Mouse (Mus musculus) liver, embryonic 14.5 days (tissue): ENCODE measurements at regions not wholly inside any gene's neighbourhood (a gene's known extent, or its start where the extent isn't known, plus 50 kb on each side); places are given as distances from the start of the nearest gene placed in this dataset.
"Not testable (repeated sequence)": the region's sequence is repeated elsewhere in the genome, so short reads cannot be mapped to it uniquely, and the experiment has no call there.

Experiments
- ATAC-seq: fragments of 200-750 bp; cut with Nextera tagmentation; 2 replicates; pipeline ENCODE4 v1.8.0; 2017; ENCODE audit warnings: moderate number of reproducible peaks, mild to moderate bottlenecking, moderate library complexity; ENCODE audit not compliant: insufficient read depth
- DNase-seq, 3 experiments: peaks; one replicate each; pipeline ENCODE4 v3.0.0-alpha.2; 2012 to 2013; ENCODE audit warnings: low read depth in 3 of 3, low spot score in 3 of 3
- H3K27ac ChIP-seq: fragments of 300-500 bp; sonication (generic); 2 replicates; pipeline ENCODE4 v1.5.1; 2014; ENCODE audit warnings: moderate library complexity, mild to moderate bottlenecking, control low read depth, inconsistent platforms
- H3K27me3 ChIP-seq: fragments of 300-500 bp; sonication (generic); 2 replicates; pipeline ENCODE4 v1.6.1; 2014; ENCODE audit warnings: mild to moderate bottlenecking, low read length, moderate library complexity; ENCODE audit not compliant: control insufficient read depth, insufficient read depth
- H3K36me3 ChIP-seq: fragments of 300-500 bp; sonication (generic); replicated peaks from 2 replicates; pipeline ENCODE4 v1.6.1; 2014; ENCODE audit warnings: low read depth; ENCODE audit not compliant: control insufficient read depth, insufficient read depth
- H3K4me1 ChIP-seq, 2 experiments: fragments of 200-500 bp in 1 of 2; fragments of 300-500 bp in 1 of 2; sonication (generic) in 1 of 2; replicated peaks; 2 replicates each; pipeline ENCODE4 v1.6.1; 2012 to 2014; ENCODE audit warnings: antibody characterized with exemption in 1 of 2, inconsistent platforms in 1 of 2, low read length in 1 of 2; ENCODE audit not compliant: control insufficient read depth in 2 of 2, insufficient read depth in 2 of 2
- H3K4me2 ChIP-seq: fragments of 300-500 bp; sonication (generic); 2 replicates; pipeline ENCODE4 v1.6.1; 2014; ENCODE audit warnings: low read depth, mild to moderate bottlenecking, control low read depth, moderate library complexity
- H3K4me3 ChIP-seq, 2 experiments: fragments of 200-500 bp in 1 of 2; fragments of 300-500 bp in 1 of 2; sonication (generic) in 1 of 2; 2 replicates each; pipeline ENCODE4 v1.5.1; 2012 to 2014; ENCODE audit warnings: low read depth in 2 of 2, low read length in 2 of 2, mild to moderate bottlenecking in 2 of 2, control low read depth in 1 of 2, inconsistent platforms in 1 of 2, moderate library complexity in 1 of 2; ENCODE audit not compliant: insufficient read depth in 1 of 2
- H3K9ac ChIP-seq: fragments of 300-500 bp; sonication (generic); replicated peaks from 2 replicates; pipeline ENCODE4 v1.6.1; 2014; ENCODE audit warnings: mild to moderate bottlenecking, control low read depth, moderate library complexity
- H3K9me3 ChIP-seq: fragments of 300-500 bp; sonication (generic); 2 replicates; pipeline ENCODE4 v1.6.1; 2016; ENCODE audit warnings: low read length, mixed read lengths; ENCODE audit not compliant: control insufficient read depth
- CTCF ChIP-seq: IDR thresholded peaks from 2 replicates; pipeline ENCODE4 v1.5.1; 2016; ENCODE audit warnings: antibody characterized with exemption, low read depth, control low read depth
- EP300 ChIP-seq: IDR thresholded peaks from 2 replicates; pipeline ENCODE4 v1.6.1; 2016; ENCODE audit warnings: antibody characterized with exemption, low read depth
- WGBS: fragments of 180-500 bp; shearing (Covaris S2); extraction: QIAGEN DNeasy Blood & Tissue Kit; methylation state at CpG from one replicate; pipeline ENCODE4 v1.1.7; 2014; ENCODE audit not compliant: insufficient replicate concordance; 5-methylcytosine and 5-hydroxymethylcytosine counted together

DNA sequence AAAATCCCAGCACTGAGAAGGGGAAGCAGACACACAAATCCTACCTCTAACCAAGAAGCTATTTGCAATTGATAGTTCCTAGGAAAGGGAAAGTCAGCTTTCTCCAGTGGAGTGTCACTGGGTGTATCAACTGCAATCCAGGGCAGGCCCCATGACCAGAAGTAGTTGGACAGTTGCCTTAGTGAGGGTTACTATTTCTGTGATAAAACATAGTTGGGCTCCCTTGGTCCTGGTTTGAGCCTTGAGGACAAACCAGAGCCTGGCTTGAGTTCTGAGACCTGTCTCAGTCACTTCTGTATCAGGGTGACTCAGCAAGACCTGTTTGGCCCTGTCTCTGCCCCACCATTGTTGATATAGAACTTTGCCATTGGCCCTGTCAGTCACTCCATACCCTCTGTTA is 384.3 kb downstream of the Fut8 start:
- Histone ChIP-seq H3K9me3 (no peaks in the 10 kb centered on the region), H3K27me3 (no peaks in the 10 kb centered on the region), H3K9ac (no peak overlapping the region), H3K4me1 (no peaks in the 10 kb centered on the region), H3K4me3 (no peak overlapping the region), H3K27ac (no peak overlapping the region), H3K36me3 (no peaks in the 10 kb centered on the region), H3K4me2 (no peak overlapping the region)
- TF ChIP-seq CTCF: no peak
- TF ChIP-seq EP300: no peak
- ATAC-seq: no peak
- no peak for DNase-seq

DNA sequence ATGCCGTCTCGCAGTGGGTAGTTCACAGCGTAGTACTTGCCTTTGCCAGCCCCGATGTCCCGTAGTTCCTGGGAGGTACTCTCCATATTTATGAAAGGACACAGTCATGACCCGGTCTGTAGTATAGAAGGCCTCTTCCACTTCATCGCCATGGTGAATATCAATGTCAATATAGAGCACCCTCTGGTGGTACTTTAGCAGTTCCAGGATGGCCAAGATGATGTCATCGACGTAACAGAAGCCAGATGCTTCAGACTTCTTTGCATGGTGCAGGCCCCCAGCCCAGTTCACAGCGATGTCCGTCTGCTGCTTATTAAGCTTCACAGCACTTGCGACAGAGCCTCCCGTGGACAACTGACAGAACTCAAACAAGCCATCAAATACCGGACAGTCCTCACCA is 386.4 kb downstream of the Fut8 start:
- not testable (repeated sequence) for ATAC-seq, DNase-seq, H3K9me3 ChIP-seq, H3K4me1 ChIP-seq, H3K4me2 ChIP-seq, H3K9ac ChIP-seq, H3K27ac ChIP-seq, H3K4me3 ChIP-seq, H3K36me3 ChIP-seq, H3K27me3 ChIP-seq
- 82% methylated on average over 14 of the region's 14 CpGs for WGBS

DNA sequence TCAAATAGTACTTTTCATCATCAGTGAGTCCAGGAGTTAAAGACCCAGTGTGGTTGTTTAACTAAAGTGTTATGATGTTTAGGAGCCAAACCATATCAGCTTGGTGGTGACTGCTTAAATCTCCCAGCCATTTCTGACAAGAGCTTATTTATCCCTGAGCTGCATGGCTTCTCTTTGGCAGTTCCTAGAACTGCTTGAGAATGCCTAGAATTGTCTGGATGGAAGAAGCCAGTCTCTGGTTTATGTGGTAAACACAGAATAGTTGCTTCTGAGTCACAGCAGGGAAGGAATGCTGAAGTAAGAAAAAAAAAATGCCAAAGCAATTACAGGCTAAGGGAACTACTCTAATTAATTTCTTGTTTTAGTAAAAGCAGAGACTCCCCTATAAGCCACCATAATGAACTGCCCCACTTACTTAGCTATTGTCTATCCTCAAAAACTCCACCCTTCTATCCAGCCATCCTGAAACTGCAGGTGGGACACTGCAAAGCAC is 390.5 kb downstream of the Fut8 start:
- ATAC-seq (no peak), DNase-seq (no peak)
- Histone ChIP-seq H3K4me2 (no peak overlapping the region), H3K4me3 (no peak overlapping the region), H3K27me3 (no peaks in the 10 kb centered on the region), H3K9me3 (no peaks in the 10 kb centered on the region), H3K27ac (no peak overlapping the region), H3K36me3 (no peaks in the 10 kb centered on the region), H3K9ac (no peak overlapping the region), H3K4me1 (no peaks in the 10 kb centered on the region)
- no peak for TF ChIP-seq EP300
- no peak for TF ChIP-seq CTCF

DNA sequence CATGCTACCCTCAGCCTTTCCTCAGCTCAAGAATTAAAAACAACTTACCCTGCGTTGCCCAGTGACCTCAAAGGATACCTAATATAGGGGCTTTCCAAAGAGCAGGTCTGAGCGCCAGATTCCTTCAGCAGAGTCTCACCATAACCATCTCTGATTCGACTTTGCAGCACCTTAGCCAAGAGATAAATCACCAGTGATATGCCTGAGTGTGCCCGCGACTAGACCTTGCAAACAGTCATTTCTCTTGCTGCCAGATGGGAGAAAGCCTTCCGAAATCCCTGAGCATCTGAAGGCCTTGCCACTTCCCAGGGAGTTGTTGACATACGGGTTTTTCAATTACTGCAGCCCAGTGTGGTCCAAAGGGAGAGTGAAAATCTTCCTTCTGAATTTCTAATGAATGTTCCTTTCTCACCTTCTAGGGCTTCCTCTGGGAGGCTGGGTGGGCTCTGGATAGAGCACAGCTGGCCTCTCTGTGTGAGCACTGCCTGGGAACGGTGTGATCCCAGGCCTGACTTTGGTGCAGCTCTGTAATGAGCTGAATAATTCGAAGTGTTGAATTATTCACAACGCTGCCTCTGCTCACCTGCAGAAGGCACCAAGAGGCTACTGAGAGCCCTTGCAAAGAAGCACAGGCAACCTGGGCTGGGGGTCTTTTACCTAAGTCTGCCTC is 396.2 kb downstream of the Fut8 start:
- DNase-seq (no peak), ATAC-seq (no peak)
- Histone ChIP-seq H3K9ac (no peak overlapping the region), H3K27ac (no peak overlapping the region), H3K27me3 (no peaks in the 10 kb centered on the region), H3K4me2 (no peak overlapping the region), H3K4me3 (no peak overlapping the region), H3K4me1 (no peaks in the 10 kb centered on the region), H3K9me3 (no peaks in the 10 kb centered on the region), H3K36me3 (no peaks in the 10 kb centered on the region)
- 37% methylated on average over 10 of the region's 10 CpGs for WGBS
- TF ChIP-seq EP300 (no peak), CTCF (no peak)

DNA sequence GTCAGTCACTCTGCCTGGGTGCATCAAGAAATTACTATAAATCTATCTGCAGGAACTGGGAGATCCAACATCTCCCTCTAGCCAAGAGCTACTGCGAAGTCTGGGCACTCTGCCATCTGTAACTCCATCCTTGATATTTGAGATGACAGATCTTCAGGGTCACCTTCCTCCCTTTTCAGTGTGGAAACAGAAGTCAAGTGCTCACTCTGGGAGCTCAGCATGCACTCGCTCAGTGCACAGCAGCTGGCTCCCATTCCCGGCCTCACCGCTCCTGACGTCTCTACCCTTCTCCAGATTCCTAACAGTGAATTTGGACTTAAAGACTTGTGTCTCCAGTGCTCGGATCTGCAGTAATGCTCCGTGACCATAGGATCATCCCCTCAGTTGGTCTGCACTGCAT is 400.3 kb downstream of the Fut8 start:
- no peaks in the 10 kb centered on the region for H3K9me3 ChIP-seq
- H3K27ac ChIP-seq: no peak overlapping the region
- no peak overlapping the region for H3K4me3 ChIP-seq
- no peak for ATAC-seq
- no peak for DNase-seq
- TF ChIP-seq CTCF (no peak), EP300 (no peak)
- H3K9ac ChIP-seq: no peak overlapping the region
- no peak overlapping the region for H3K4me2 ChIP-seq
- no peaks in the 10 kb centered on the region for H3K27me3 ChIP-seq
- no peaks in the 10 kb centered on the region for H3K36me3 ChIP-seq
- 66% methylated on average over 7 of the region's 7 CpGs for WGBS
- H3K4me1 ChIP-seq: no peaks in the 10 kb centered on the region
